Mouse (Mus musculus) lung, adult 18-20 months (tissue): ENCODE results near the gene Ubr3.
A peak's percentile ranks its signal among the peaks of the same experiment; 100 is the strongest.

Source experiments
- DNase-seq, 2 experiments: peaks; one replicate each; pipeline ENCODE4 v3.0.0; 2022; ENCODE audit warnings: mixed read lengths in 2 of 2

The Ubr3 gene

DNA sequence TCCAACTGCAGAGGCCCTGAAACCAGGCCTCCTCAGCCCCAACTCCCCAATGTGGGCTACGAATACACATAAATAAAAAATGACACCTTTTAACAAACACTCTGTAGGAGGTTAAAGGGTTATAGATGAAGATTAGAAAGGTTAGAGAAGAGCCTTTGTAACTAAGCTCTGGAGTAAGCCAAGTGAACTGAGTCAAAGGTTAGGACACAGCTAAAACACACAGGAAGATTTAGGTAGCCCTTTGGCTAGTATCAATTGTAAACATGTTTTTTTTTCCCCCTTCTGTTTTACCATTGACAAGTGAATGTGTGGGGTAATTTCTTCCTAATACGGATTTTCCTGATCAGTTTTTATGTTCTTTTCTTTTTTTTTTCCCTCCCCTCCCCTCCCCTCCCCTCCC, 15.8 kb downstream of the Ubr3 start:
- DNase-seq, result no peak

- peak in 1 of 2 experiments; percentile 18 for DNase-seq
These were observed 20.3 kb downstream of the Ubr3 start for GRCm38 (mm10) chr2:69917301-69917700.

GRCm38 (mm10) chr2:69924943-69925342, 27.9 kb downstream of the Ubr3 start:
- DNase-seq, result no peak

DNA sequence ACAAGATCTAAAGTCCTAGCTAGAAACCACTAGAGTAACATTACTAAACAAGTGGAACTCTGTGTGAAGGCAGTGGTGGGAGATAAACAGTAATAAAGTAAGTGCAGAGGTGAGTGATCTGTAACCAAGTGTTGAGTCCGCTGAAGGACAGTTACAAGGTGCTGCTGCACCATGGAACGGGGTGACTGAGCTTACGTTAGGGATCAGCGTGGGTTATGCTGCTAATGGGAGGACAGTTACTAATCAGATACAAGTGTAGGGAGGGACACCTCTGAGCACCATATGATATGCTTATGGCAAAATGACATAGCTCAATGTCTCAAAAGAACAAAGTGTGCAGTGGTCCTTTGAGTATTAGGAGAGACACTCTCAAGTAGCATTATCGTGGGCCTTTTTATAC, 39.3 kb downstream of the Ubr3 start:
- no peak for DNase-seq

DNA sequence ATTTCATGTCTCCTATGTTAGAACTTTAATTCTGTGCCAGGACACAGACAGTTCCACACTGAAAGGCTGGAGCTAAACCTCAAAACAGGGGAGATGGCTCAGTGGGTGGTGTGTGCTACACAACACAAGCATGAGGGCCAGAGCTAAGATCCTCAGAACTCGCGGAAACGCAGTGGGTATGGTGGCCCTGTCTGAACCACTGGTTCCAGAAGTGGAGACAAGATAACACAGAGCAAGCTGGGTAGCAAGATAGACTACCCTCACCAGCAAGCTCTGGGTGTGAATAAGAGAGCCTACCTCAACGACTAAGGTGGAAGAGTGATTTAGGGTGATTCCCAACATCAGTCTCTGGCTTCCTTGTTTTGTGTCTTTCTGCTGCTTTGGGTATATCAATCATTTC, 42.2 kb downstream of the Ubr3 start:
- no peak for DNase-seq

- no peak for DNase-seq
These were observed 42.6 kb downstream of the Ubr3 start for GRCm38 (mm10) chr2:69939649-69940048.

DNA sequence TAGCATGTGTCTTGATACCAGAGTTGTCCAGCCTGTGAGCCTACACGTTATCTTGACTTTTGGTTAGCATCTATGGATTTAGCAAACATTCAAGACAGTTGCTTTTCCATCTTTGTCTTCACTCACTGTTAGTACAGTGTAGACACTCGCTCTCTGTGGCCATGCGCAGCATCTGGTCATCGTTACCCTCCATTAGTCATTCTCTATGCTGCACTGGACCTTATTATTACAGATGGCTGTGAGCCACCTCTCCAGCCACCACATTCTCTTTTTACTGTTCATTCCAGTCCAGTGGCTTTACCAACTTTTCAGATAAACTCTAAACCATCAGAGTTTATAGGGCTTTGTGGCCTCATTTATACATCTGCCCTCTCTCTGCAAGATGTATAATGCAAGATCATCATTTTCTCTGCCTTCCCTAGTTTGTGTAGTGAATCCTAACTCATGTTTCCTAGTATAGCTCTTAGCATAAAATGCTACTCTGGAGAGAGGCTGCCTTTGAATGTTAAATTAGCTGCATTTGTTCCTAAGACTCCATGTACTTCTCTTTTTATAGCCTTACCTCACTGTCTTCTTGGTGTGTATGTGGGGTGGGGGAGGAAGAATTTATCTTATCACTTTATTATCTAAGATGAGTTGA, 44.5 kb downstream of the Ubr3 start:
- no peak for DNase-seq

DNA sequence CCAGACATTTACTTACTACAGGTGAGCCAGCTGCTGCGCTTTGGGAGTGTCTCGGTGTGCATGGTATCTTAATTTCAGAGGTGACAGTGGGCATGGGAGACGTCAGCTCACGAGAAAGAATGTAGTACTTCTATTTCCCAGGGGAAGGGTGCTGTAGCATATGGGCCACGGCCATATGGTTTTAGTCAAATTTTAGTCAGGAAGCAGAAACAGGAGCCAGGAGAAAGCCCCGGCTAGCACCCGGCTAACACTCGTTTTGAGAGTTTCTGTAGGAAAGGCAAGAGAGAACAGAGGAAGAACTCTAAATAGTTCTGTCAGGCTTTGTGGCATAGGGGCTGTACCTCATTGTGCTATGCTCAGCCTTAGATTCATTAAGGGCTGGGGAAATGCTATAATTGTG, 55.8 kb downstream of the Ubr3 start:
- DNase-seq, result no peak

DNA sequence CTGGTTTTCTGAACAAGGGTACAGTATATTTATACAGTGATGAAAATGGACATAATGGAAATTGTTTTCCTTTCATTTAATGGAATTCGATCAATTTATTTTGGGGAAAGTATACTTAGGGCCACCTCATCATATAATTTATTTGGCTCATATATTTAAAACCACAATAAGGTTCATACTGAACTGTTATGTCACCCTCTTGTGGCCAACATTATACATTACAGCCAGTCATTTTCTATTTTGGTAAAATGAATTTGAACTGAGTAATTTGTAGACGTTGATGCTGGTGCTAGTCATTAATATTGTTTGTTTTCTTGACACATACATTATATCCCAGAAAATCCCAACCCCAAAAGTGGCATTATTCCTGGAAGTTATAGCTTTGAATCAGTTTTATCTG, 58.6 kb downstream of the Ubr3 start:
- no peak for DNase-seq

DNA sequence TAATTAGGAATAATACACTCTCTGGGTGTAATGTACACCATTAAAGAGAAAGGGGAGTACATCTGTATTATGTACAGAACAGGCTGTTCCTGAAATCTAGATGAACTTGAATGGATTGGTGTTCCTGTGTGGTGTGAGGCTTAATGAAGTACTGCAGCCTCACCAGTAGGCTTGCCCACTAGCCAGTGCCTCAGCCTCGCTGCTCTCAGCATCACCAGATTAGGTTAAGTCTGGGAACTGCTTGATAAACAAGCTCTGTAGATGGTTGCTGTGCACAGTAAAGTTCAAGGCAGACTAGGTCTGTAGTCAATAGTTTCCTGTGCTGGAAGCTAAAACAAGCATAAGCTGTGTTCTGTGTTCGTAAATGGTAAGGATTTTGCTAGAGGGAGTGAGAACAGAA, 60.6 kb downstream of the Ubr3 start:
- DNase-seq, result no peak

DNA sequence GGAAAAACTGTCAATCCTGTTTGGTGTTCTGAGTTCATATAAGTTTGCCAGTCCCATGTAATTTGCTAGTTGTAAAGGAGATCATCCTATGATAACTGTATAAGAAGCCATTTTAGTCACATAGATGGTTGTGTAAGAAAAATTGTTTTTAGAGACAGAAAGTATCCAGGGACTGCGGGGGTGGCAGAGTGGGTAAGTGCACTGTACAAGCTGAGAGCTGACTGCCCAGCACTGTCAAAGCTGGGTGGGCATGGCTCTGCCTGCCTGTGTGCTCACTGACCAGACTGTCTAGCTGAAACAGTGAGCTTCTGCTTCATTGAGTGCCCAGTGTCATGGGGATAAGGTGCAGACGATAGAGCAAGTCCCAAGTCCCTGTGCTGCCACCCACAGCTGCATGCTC, 77.8 kb downstream of the Ubr3 start:
- no peak for DNase-seq

GRCm38 (mm10) chr2:69989224-69989623, 92.2 kb downstream of the Ubr3 start:
- no peak for DNase-seq

- DNase-seq, result no peak
These were observed 93.6 kb downstream of the Ubr3 start for GRCm38 (mm10) chr2:69990647-69991046.

GRCm38 (mm10) chr2:69994082-69994736, 97.2 kb downstream of the Ubr3 start:
- peak; percentile 4 to 5 for DNase-seq

DNA sequence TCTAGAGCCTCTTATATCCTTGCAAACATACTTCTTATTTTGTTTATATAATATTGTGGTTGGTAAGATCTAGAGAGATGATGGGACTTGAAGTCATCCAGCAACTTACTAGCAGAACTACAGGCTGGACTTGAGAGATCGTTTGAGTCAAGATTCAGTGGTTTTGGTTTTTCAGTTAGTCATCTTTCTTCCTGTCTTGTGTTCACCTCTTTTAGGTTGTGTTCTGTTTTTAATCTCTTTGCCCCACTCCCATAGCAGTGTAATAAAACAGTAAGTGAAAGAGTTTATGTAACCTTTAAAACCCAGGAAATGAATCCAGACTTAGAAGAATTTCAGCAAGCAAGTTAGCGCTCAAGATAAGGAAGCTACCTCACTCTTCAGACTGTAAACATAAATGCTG, 97.7 kb downstream of the Ubr3 start:
- no peak for DNase-seq

GRCm38 (mm10) chr2:69999097-69999770, 102.2 kb downstream of the Ubr3 start:
- no peak for DNase-seq

DNA sequence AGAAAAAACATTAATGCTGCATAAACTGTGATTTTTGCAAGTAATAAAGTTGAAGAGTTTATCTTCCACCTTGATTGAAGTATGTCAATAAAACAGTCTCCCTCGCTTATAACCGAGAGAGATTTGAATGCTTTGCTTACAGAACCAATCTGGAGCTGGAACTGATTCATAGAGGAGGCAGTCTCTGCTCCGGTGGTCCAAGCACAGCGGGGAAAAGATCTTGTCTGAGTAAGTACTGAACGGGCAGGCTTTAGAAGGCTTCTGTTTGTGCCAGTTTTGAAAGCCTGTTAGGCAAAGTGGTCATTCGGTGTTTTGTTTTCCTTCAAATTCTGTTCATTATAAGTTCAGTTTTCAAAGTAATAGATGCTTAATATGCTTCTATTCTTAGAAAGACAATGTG, 103.3 kb downstream of the Ubr3 start:
- DNase-seq, result no peak

DNA sequence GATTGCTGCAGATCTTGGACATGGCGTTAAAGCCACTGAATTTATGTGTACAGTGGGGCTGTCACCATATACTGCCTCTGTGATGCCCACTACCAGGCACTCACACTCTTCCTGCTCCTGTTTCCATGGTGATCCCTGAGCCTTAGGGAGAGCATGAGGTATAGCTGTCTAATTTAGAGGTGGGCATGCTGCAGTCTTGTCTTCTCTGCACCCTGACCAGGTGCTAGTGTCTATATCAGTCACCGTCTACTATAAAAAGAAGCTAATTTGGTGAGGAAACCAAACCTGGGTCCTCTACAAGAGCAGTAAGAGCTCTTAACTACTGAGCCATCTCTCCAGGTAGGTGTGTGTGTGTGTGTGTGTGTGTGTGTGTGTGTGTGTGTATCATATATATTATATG, 109.4 kb downstream of the Ubr3 start:
- no peak for DNase-seq

GRCm38 (mm10) chr2:70012941-70013340, 115.9 kb downstream of the Ubr3 start:
- peak; percentile 80 to 85 for DNase-seq

- DNase-seq, result peak in 1 of 2 experiments; percentile 25
These were observed 121.2 kb downstream of the Ubr3 start for GRCm38 (mm10) chr2:70018236-70018635.

- DNase-seq, result no peak
These were observed 127.4 kb downstream of the Ubr3 start for GRCm38 (mm10) chr2:70024454-70024853.

DNA sequence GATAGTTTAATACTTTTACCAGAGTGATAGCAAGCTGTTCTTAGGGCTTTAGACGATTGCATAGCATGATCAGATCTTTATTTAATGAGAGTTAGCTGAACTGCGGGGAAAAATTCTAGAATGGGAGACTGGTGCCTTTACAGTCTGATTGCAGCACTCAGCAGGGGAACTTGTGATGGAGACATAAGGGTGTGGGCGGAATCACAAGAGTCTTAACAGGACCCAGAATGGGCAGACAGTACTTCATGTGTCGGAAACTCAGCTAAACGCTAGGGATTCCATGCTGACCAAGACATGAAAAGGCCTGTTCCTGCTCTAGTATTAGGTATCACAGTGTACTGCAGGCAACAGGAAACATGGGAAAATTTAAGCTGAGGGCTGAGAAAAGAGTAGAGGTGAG, 128.7 kb downstream of the Ubr3 start:
- DNase-seq, result no peak

GRCm38 (mm10) chr2:70031472-70031871, 134.4 kb downstream of the Ubr3 start:
- no peak for DNase-seq

GRCm38 (mm10) chr2:70034895-70035294, 137.8 kb downstream of the Ubr3 start:
- no peak for DNase-seq
